Mouse (Mus musculus) neural tube, embryonic 14.5 days (tissue): Measurements from ENCODE around the gene Best1. TPM values are rescaled to one million over a fixed set of nuclear protein-coding genes. Genes with fewer than 3 reads are reported as not detected.

Source experiments
- ATAC-seq: fragments of 200-750 bp; cut with Nextera tagmentation; 2 replicates; pipeline ENCODE4 v1.8.0; 2017; ENCODE audit warnings: low read depth, mild to moderate bottlenecking, moderate TSS enrichment, moderate library complexity
- H3K27ac ChIP-seq: fragments of 300-500 bp; sonication (generic); 2 replicates; pipeline ENCODE4 v1.5.1; 2014; ENCODE audit warnings: low read depth, mild to moderate bottlenecking, control low read depth, low read length, moderate library complexity, mixed read lengths
- H3K27me3 ChIP-seq: fragments of 300-500 bp; sonication (generic); 2 replicates; pipeline ENCODE4 v1.6.1; 2014; ENCODE audit warnings: low read length; ENCODE audit not compliant: control insufficient read depth, insufficient read depth
- H3K36me3 ChIP-seq: fragments of 300-500 bp; sonication (generic); 2 replicates; pipeline ENCODE4 v1.6.1; 2014; ENCODE audit warnings: low read length, mixed read lengths; ENCODE audit not compliant: control insufficient read depth, insufficient read depth
- H3K4me1 ChIP-seq: fragments of 300-500 bp; sonication (generic); 2 replicates; pipeline ENCODE4 v1.6.1; 2014; ENCODE audit warnings: low read length; ENCODE audit not compliant: control insufficient read depth, insufficient read depth
- H3K4me2 ChIP-seq: fragments of 300-500 bp; sonication (generic); 2 replicates; pipeline ENCODE4 v1.6.1; 2014; ENCODE audit warnings: mild to moderate bottlenecking, low read depth, low read length, control low read depth
- H3K4me3 ChIP-seq: fragments of 300-500 bp; sonication (generic); 2 replicates; pipeline ENCODE4 v1.5.1; 2014; ENCODE audit warnings: low read depth, low read length, control low read depth, mixed read lengths
- H3K9ac ChIP-seq: fragments of 300-500 bp; sonication (generic); replicated peaks from 2 replicates; pipeline ENCODE4 v1.6.1; 2014; ENCODE audit warnings: low read depth, mild to moderate bottlenecking, control low read depth, low read length, mixed read lengths
- H3K9me3 ChIP-seq: fragments of 300-500 bp; sonication (generic); 2 replicates; pipeline ENCODE4 v1.6.1; 2016; ENCODE audit warnings: low read length; ENCODE audit not compliant: control insufficient read depth
- WGBS: fragments of 180-500 bp; shearing (Covaris S2); extraction: QIAGEN DNeasy Blood & Tissue Kit; methylation state at CpG from one replicate; pipeline ENCODE4 v1.1.7; 2014; 5-methylcytosine and 5-hydroxymethylcytosine counted together
- polyA plus RNA-seq: library from polyadenylated mRNA; unstranded; fragments of >200 nt; fragmentation: Nextera tagmentation; extraction: Ambion mirVana; gene quantifications from 2 replicates; pipeline ENCODE4 v1.2.1, GENCODE M21; 2014

Gene Best1
- polyA plus RNA-seq, 1 experiment from 2014 or later: 2.3 TPM

DNA sequence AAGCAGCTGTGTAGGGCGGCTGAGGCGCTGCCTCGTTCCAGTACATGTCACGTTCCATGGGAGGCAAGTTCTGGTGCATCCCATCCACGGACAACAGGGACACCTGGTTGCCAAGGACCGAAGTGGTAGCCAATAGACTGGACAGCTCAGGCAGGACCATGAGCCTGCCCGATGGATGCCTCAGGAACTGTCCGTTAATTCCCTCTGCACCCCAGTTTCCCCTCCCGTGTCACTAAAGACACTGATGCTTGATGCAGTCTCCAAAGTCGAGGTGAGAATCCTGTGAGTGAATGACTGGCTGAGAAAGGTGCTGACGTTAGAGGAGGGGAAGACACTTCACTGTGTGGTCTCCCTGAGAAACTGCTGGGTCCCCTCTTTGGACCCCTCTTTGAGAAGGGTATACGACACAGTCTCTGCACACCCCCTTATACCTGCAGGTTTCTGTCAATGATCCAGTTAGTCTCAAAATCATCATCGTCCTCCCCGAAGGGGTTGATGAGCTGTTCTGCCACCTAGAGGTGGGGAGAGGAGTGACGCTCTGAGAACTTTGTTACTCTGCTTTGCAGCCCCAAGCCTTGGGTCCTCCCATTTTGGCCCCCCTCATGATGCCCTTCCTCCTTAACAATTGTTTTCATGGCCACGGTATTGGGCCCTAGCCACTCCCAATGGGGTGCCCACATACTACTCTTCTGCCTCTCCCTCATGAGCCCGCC is 12.1 kb downstream of the Best1 start:
- ATAC-seq: no peak
- H3K4me2 ChIP-seq: no peak overlapping the region
- no peak overlapping the region for H3K9ac ChIP-seq
- H3K4me1 ChIP-seq: no peaks in the 10 kb centered on the region
- no peak overlapping the region for H3K27ac ChIP-seq
- peaks cover 17% of the 10 kb centered on the region for H3K36me3 ChIP-seq
- WGBS: 70% methylated on average over 17 of the region's 17 CpGs
- H3K4me3 ChIP-seq: no peak overlapping the region
- no peaks in the 10 kb centered on the region for H3K27me3 ChIP-seq
- no peaks in the 10 kb centered on the region for H3K9me3 ChIP-seq

DNA sequence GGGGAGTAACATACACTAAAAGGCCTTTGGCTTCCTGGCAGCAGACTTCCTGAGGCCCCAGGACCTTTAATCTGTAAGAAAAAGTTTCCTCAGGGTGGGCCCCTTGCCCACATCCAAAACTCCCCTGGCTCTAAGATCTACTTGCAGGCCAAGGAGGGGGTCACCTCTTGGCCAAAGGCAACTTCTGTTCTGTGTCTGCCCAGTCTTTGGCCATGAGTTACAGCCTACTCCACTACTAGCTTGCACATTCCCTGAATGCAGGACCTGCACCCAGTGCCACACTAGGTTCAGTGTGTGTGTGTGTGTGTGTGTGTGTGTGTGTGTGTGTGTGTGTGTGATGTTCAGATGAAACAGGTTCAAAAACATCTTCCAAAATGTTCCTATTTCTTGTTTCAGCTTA is 13.8 kb downstream of the Best1 start:
- H3K4me3 ChIP-seq: no peak overlapping the region
- no peaks in the 10 kb centered on the region for H3K27me3 ChIP-seq
- no peak overlapping the region for H3K27ac ChIP-seq
- peaks cover 17% of the 10 kb centered on the region for H3K36me3 ChIP-seq
- H3K4me2 ChIP-seq: no peak overlapping the region
- peaks cover 11% of the 10 kb centered on the region; the same call in 1 of the 2 replicates for H3K4me1 ChIP-seq
- H3K9me3 ChIP-seq: no peaks in the 10 kb centered on the region
- ATAC-seq: no peak
- H3K9ac ChIP-seq: no peak overlapping the region

DNA sequence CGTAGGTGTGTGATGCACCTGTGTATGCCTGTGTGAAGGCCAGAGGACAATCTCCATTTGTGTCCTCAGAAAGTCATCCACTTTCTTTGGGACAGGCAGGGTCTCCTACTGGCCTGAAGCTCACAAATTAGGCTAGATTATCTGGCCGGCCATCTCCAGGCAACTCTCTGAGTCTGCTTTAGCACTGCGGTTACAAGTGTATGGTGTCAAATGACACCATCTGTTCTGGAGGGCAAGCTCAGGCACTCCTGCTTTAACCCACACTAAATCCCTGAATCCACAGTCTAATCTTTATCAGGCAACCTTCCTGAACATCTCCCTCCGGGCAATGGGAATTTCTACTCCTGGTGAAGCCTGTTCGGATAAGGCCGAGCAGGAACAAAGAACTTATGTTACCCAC is 14.2 kb downstream of the Best1 start:
- Histone ChIP-seq H3K27me3 (no peaks in the 10 kb centered on the region), H3K9ac (no peak overlapping the region), H3K4me2 (no peak overlapping the region), H3K36me3 (peaks cover 17% of the 10 kb centered on the region), H3K27ac (no peak overlapping the region), H3K4me3 (no peak overlapping the region), H3K9me3 (no peaks in the 10 kb centered on the region), H3K4me1 (peaks cover 11% of the 10 kb centered on the region; the same call in 1 of the 2 replicates)
- ATAC-seq: no peak
- WGBS: 57% methylated on average over 6 of the region's 6 CpGs

DNA sequence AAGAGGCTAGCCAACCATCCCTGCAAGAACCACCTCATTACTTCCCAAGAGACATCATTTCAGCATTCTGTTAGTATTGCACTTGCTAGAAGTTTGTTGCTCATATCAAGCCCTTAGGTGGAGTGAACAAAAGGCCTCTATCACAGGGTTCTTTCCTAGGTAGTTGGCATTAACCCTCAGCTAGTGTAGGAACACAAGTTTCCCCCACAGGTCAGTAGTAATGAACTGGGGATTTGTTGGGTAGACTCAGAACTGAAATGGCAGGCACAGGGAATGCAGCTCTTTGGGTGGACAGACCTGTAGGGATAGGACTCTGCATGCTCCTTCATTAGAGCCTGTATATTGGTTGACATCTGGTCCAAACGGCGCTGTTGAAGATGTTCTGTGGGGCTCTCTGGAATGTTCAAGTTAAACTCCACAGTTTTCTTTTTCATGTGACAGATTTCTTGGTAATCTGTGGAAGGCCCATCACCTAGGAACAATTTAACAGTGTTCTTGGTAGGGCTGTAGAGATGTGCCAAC is 15.5 kb downstream of the Best1 start:
- WGBS: 98% methylated on average over 2 of the region's 2 CpGs
- peaks cover 17% of the 10 kb centered on the region for H3K36me3 ChIP-seq
- H3K4me3 ChIP-seq: no peak overlapping the region
- no peaks in the 10 kb centered on the region for H3K27me3 ChIP-seq
- H3K9me3 ChIP-seq: no peaks in the 10 kb centered on the region
- H3K4me1 ChIP-seq: peaks cover 14% of the 10 kb centered on the region; the same call in 1 of the 2 replicates
- no peak overlapping the region for H3K9ac ChIP-seq
- ATAC-seq: no peak
- H3K4me2 ChIP-seq: no peak overlapping the region
- H3K27ac ChIP-seq: no peak overlapping the region

DNA sequence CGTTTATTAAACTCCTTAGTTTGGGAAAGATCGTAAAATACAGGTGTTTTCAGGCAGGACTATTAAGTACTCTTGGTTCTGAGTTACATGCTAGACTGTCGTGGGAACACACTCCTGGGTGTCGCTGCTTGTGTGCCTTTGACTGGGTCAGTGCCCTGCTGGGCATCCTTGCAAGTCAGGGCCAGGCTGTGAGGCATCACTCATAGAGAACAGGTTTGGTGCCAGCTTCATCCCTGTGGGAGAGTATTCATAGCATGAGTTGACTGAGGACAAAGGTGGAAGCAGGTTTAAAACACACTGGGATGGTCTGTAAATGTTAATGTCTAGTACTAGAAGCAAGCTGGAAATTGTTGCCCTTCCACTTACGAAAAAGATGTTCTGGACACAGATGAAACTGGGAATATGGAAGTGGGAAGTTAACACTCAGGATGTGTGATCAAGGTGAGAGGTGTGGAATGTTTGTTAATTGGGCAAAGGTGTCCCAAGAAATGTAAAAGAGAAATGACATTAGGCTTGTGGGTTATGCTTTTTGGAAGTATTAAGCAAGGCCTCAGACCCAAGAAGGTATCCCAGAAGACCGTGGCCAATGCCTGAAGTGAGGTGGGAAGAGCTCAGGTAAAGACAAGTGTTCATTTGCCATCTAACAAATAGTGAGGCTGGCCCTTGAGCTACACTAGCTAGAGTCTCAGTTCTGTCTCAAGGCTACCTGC is 16.1 kb downstream of the Best1 start:
- no peak overlapping the region for H3K27ac ChIP-seq
- no peak overlapping the region for H3K4me3 ChIP-seq
- no peak overlapping the region for H3K9ac ChIP-seq
- H3K36me3 ChIP-seq: peaks cover 17% of the 10 kb centered on the region
- WGBS: 93% methylated on average over 6 of the region's 6 CpGs
- no peak for ATAC-seq
- H3K9me3 ChIP-seq: no peaks in the 10 kb centered on the region
- H3K4me1 ChIP-seq: peaks cover 14% of the 10 kb centered on the region; the same call in 1 of the 2 replicates
- no peaks in the 10 kb centered on the region for H3K27me3 ChIP-seq
- H3K4me2 ChIP-seq: no peak overlapping the region

DNA sequence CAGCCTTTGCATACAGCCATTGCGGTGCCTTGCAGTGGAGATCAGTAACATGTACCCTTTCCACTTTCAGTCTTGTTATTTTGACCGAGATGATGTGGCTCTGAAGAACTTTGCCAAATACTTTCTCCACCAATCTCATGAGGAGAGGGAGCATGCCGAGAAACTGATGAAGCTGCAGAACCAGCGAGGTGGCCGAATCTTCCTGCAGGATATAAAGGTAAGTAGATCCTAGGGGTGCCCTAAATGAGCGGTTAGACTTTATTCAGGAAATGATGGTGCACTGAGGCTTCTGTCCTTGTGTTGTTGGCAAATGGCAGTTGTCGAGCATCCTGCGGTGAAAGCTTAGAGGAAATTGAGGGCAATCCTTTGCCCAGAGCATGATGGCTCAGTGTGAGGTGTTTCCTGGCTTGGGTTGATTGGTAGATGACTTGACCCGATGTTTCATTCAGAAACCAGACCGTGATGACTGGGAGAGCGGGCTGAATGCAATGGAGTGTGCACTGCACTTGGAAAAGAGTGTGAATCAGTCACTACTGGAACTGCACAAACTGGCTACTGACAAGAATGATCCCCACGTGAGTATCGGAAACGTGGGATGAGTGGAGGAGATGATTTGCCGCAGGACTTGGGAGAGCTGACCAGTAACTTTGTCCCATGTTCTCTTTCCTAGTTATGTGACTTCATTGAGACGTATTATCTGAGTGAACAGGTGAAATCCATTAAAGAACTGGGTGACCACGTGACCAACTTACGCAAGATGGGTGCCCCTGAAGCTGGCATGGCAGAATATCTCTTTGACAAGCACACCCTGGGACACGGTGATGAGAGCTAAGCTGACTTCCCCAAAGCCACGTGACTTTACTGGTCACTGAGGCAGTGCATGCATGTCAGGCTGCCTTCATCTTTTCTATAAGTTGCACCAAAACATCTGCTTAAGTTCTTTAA is 17.1 kb downstream of the Best1 start:
- WGBS: 91% methylated on average over 20 of the region's 20 CpGs
- no peaks in the 10 kb centered on the region for H3K27me3 ChIP-seq
- H3K9me3 ChIP-seq: no peaks in the 10 kb centered on the region
- no peak overlapping the region for H3K27ac ChIP-seq
- H3K9ac ChIP-seq: no peak overlapping the region
- ATAC-seq: no peak
- peak overlapping the region; percentile 70 for H3K4me2 ChIP-seq
- H3K4me1 ChIP-seq: peaks cover 14% of the 10 kb centered on the region; the same call in 1 of the 2 replicates
- peak overlapping the region; percentile 83; the same call in 1 of the 2 replicates for H3K4me3 ChIP-seq
- H3K36me3 ChIP-seq: peaks cover 17% of the 10 kb centered on the region

DNA sequence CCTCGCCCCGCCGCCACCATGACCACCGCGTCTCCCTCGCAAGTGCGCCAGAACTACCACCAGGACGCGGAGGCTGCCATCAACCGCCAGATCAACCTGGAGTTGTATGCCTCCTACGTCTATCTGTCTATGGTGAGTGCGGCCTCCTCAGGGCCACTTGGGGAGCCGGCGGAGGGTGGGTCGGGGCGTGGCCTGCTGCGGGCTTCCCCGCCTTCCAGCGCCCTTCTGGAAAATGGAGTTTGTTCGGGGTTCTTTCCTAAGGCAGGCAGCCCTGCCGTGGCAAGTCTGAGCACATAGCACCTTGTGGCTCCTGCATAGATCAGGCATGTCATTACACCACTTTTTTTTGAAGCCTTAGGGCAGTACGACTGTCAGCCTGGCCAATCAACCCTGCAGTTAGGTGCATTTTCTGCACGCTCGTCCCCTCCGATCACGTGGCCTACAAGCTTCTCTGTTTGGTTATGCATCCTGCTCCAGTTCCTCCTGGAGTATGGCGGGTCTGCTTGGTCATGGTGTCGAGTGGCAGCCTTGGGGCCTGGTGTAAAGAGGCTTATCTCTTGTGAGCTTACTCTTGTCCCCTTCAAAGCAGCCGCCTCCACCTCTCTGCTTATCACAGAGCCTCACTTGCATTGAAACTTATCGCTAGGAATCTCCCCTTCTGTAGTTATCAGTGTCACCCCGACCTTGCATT is 18.4 kb downstream of the Best1 start:
- H3K4me2 ChIP-seq: peak overlapping the region; percentile 70
- H3K27me3 ChIP-seq: no peaks in the 10 kb centered on the region
- peaks cover 17% of the 10 kb centered on the region for H3K36me3 ChIP-seq
- peak; percentile 82 for ATAC-seq
- H3K27ac ChIP-seq: peak overlapping the region; percentile 91
- peak overlapping the region; percentile 82 for H3K9ac ChIP-seq
- H3K4me3 ChIP-seq: peak overlapping the region; percentile 83
- 1% methylated on average over 31 of the region's 31 CpGs for WGBS
- no peaks in the 10 kb centered on the region for H3K9me3 ChIP-seq
- H3K4me1 ChIP-seq: peaks cover 14% of the 10 kb centered on the region; the same call in 1 of the 2 replicates

DNA sequence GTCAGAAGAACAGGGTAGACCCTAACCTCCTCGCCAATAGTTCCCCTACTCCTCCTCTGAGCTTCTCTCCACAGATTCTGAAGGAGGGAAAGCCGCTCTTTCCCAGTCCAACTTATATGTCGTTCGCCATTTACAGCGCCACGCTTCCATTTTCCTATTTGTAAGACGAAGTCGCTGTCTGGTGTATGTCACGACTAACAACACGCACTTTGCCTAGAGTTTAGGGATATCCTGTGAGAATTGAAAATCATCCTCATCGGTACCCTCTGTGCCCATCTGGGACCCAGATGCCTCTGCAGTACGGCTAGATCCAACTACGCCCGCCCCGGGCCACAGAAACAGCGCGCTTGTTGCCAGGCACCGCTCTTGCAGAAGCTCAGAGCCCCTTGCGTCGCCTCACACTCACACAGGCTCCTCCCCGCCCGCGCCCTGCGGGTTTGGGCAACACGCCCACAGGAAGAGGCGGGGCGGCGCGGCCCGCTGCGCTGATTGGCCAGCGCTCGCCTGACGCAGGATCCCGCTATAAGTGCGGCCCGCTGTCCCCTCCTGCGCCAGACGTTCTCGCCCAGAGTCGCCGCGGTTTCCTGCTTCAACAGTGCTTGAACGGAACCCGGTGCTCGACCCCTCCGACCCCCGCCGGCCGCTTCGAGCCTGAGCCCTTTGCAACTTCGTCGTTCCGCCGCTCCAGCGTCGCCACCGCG is 19.1 kb downstream of the Best1 start:
- peak overlapping the region; percentile 91 for H3K27ac ChIP-seq
- 1% methylated on average over 50 of the region's 59 CpGs for WGBS

More for the DNA sequence above, 19.1 kb downstream of the Best1 start:
- Histone ChIP-seq H3K9me3 (no peaks in the 10 kb centered on the region), H3K4me2 (peak overlapping the region; percentile 70), H3K4me3 (peak overlapping the region; percentile 83), H3K36me3 (peaks cover 17% of the 10 kb centered on the region), H3K27me3 (no peaks in the 10 kb centered on the region), H3K9ac (peak overlapping the region; percentile 82), H3K4me1 (peaks cover 14% of the 10 kb centered on the region; the same call in 1 of the 2 replicates)
- peak; percentile 99 for ATAC-seq
